Mouse (Mus musculus) MEL (cell line): ENCODE measurements around the gene Myo10. TPM values are rescaled to one million over a fixed set of nuclear protein-coding genes. Genes with fewer than 3 reads are reported as not detected.

Experiments
- DNase-seq: peaks from one replicate; pipeline ENCODE4 v3.0.0; 2011; ENCODE audit warnings: low read depth, low spot score
- H3K27ac ChIP-seq: 2 replicates; pipeline ENCODE4 v1.5.1; 2012; ENCODE audit warnings: low read depth, mild to moderate bottlenecking, control low read depth, low read length, moderate library complexity; ENCODE audit not compliant: control insufficient read depth
- H3K27me3 ChIP-seq, 2 experiments: fragments of 150-350 bp in 1 of 2; sonication (generic) in 1 of 2; 2 replicates each; pipeline ENCODE4 v1.6.1; 2012; ENCODE audit warnings: low read length in 2 of 2, mild to moderate bottlenecking in 2 of 2, improper control_type of control experiment in 1 of 2, moderate library complexity in 1 of 2; ENCODE audit not compliant: insufficient read depth in 2 of 2, control insufficient read depth in 1 of 2
- H3K36me3 ChIP-seq, 2 experiments: 2 replicates each; pipeline ENCODE4 v1.6.1; 2012 to 2014; ENCODE audit warnings: low read length in 2 of 2, improper control_type of control experiment in 1 of 2, inconsistent platforms in 1 of 2, mild to moderate bottlenecking in 1 of 2; ENCODE audit not compliant: insufficient read depth in 2 of 2, control insufficient read depth in 1 of 2
- H3K4me1 ChIP-seq, 2 experiments: fragments of 150-350 bp in 1 of 2; sonication (generic) in 1 of 2; 2 replicates each; pipeline ENCODE4 v1.6.1; 2012; ENCODE audit warnings: low read length in 2 of 2, improper control_type of control experiment in 1 of 2, mild to moderate bottlenecking in 1 of 2; ENCODE audit not compliant: insufficient read depth in 2 of 2, control insufficient read depth in 1 of 2
- H3K4me3 ChIP-seq, 2 experiments: fragments of 150-350 bp in 1 of 2; sonication (generic) in 1 of 2; 2 replicates each; pipeline ENCODE4 v1.5.1; 2012; ENCODE audit warnings: low read depth in 2 of 2, low read length in 2 of 2, mild to moderate bottlenecking in 2 of 2, moderate library complexity in 2 of 2, control low read depth in 1 of 2, improper control_type of control experiment in 1 of 2; ENCODE audit not compliant: control insufficient read depth in 1 of 2, insufficient read depth in 1 of 2
- H3K79me2 ChIP-seq: 2 replicates; pipeline ENCODE4 v1.6.1; 2012; ENCODE audit warnings: mild to moderate bottlenecking, low read length, moderate library complexity; ENCODE audit not compliant: control insufficient read depth, poor library complexity, insufficient read depth
- H3K9ac ChIP-seq: 2 replicates; pipeline ENCODE4 v1.6.1; 2012; ENCODE audit warnings: low read depth, mild to moderate bottlenecking, control low read depth, low read length, moderate library complexity; ENCODE audit not compliant: control insufficient read depth, poor library complexity, severe bottlenecking
- H3K9me3 ChIP-seq: fragments of 150-350 bp; sonication (generic); replicated peaks from 2 replicates; pipeline ENCODE4 v1.6.1; 2012; ENCODE audit warnings: mild to moderate bottlenecking, low read length, improper control_type of control experiment, moderate library complexity; ENCODE audit not compliant: insufficient read depth
- BHLHE40 ChIP-seq: IDR thresholded peaks from 2 replicates; pipeline ENCODE4 v1.6.1; 2012; ENCODE audit warnings: low read depth, mild to moderate bottlenecking, inconsistent platforms, low read length, improper control_type of control experiment, borderline replicate concordance
- E2F4 ChIP-seq: IDR thresholded peaks from 2 replicates; pipeline ENCODE4 v1.6.1; 2011; ENCODE audit warnings: low read depth, low read length, improper control_type of control experiment, borderline replicate concordance
- ELF1 ChIP-seq: IDR thresholded peaks from 2 replicates; pipeline ENCODE4 v1.6.1; 2014; ENCODE audit warnings: low read depth, mild to moderate bottlenecking, inconsistent platforms, low read length, improper control_type of control experiment, moderate library complexity
- EP300 ChIP-seq, 2 experiments: IDR thresholded peaks; 2 replicates each; pipeline ENCODE4 v1.6.1; 2011; ENCODE audit warnings: improper control_type of control experiment in 2 of 2, low read length in 2 of 2, low read depth in 1 of 2, mild to moderate bottlenecking in 1 of 2
- GATA1 ChIP-seq: IDR thresholded peaks from 2 replicates; pipeline ENCODE4 v1.6.1; 2011; ENCODE audit warnings: low read depth, low read length, improper control_type of control experiment
- MEF2A ChIP-seq: IDR thresholded peaks from 2 replicates; pipeline ENCODE4 v1.6.1; 2014; ENCODE audit warnings: low read depth, mild to moderate bottlenecking, inconsistent platforms, low read length, improper control_type of control experiment; ENCODE audit not compliant: poor library complexity, insufficient replicate concordance, severe bottlenecking; ENCODE audit errors: extremely low read depth
- MYB ChIP-seq: IDR thresholded peaks from 2 replicates; pipeline ENCODE4 v1.6.1; 2011; ENCODE audit warnings: mild to moderate bottlenecking, low read depth, low read length, improper control_type of control experiment
- NRF1 ChIP-seq: IDR thresholded peaks from 2 replicates; pipeline ENCODE4 v1.6.1; 2014; ENCODE audit warnings: low read depth, mild to moderate bottlenecking, inconsistent platforms, low read length, improper control_type of control experiment, moderate library complexity; ENCODE audit not compliant: poor library complexity, insufficient read depth, severe bottlenecking
- POLR2A ChIP-seq, 2 experiments: IDR thresholded peaks; 2 replicates each; pipeline ENCODE4 v1.6.1; 2011 to 2012; ENCODE audit warnings: low read length in 2 of 2, mild to moderate bottlenecking in 2 of 2, control low read depth in 1 of 2, improper control_type of control experiment in 1 of 2, low read depth in 1 of 2, moderate library complexity in 1 of 2; ENCODE audit not compliant: control insufficient read depth in 1 of 2, insufficient read depth in 1 of 2, poor library complexity in 1 of 2
- RAD21 ChIP-seq: IDR thresholded peaks from 2 replicates; pipeline ENCODE4 v1.6.1; 2011; ENCODE audit warnings: mild to moderate bottlenecking, low read depth, low read length, improper control_type of control experiment
- SMC3 ChIP-seq: IDR thresholded peaks from 2 replicates; pipeline ENCODE4 v1.6.1; 2011; ENCODE audit warnings: low read depth, low read length, improper control_type of control experiment
- TAL1 ChIP-seq: IDR thresholded peaks from 2 replicates; pipeline ENCODE4 v1.6.1; 2012; ENCODE audit warnings: mild to moderate bottlenecking, inconsistent platforms, low read length, moderate library complexity, mixed read lengths
- TCF12 ChIP-seq: IDR thresholded peaks from 2 replicates; pipeline ENCODE4 v1.6.1; 2014; ENCODE audit warnings: low read depth, mild to moderate bottlenecking, inconsistent platforms, low read length, improper control_type of control experiment, moderate library complexity
- UBTF ChIP-seq: IDR thresholded peaks from 2 replicates; pipeline ENCODE4 v1.6.1; 2012; ENCODE audit warnings: low read depth, mild to moderate bottlenecking, inconsistent platforms, low read length, improper control_type of control experiment, moderate library complexity, borderline replicate concordance; ENCODE audit not compliant: insufficient read depth
- USF1 ChIP-seq: IDR thresholded peaks from 2 replicates; pipeline ENCODE4 v1.6.1; 2014; ENCODE audit warnings: low read depth, mild to moderate bottlenecking, inconsistent platforms, low read length, improper control_type of control experiment, moderate library complexity
- USF2 ChIP-seq, 2 experiments: IDR thresholded peaks; 2 replicates each; pipeline ENCODE4 v1.6.1; 2011 to 2012; ENCODE audit warnings: improper control_type of control experiment in 2 of 2, low read length in 2 of 2, borderline replicate concordance in 1 of 2, inconsistent platforms in 1 of 2, low read depth in 1 of 2, mild to moderate bottlenecking in 1 of 2; ENCODE audit not compliant: insufficient read depth in 1 of 2
- ZC3H11A ChIP-seq: IDR thresholded peaks from 2 replicates; pipeline ENCODE4 v1.6.1; 2012; ENCODE audit warnings: low read depth, mild to moderate bottlenecking, inconsistent platforms, low read length, improper control_type of control experiment
- ZKSCAN1 ChIP-seq: IDR thresholded peaks from 2 replicates; pipeline ENCODE4 v1.6.1; 2012; ENCODE audit warnings: low read depth, mild to moderate bottlenecking, inconsistent platforms, low read length, improper control_type of control experiment, moderate library complexity
- ZNF384 ChIP-seq: IDR thresholded peaks from 2 replicates; pipeline ENCODE4 v1.6.1; 2012; ENCODE audit warnings: low read depth, mild to moderate bottlenecking, inconsistent platforms, low read length, improper control_type of control experiment
- polyA plus RNA-seq, 2 experiments: library from polyadenylated mRNA; stranded (reverse) in 1 of 2; unstranded in 1 of 2; fragments of >175 nt in 1 of 2; fragments of >200 nt in 1 of 2; gene quantifications; 2 replicates each; pipeline versions ENCODE4 v1.2.1 to v1.2.4; 2012; ENCODE audit warnings: low replicate concordance in 2 of 2, low read depth in 1 of 2; ENCODE audit not compliant: insufficient read length in 2 of 2, insufficient read depth in 1 of 2, missing spikeins in 1 of 2
- total RNA-seq: library from RNA; depleted of rRNA; stranded (reverse); fragments of 300-350 nt; gene quantifications from 2 replicates; pipeline ENCODE4 v1.2.3, GENCODE M21; 2012

The Myo10 gene
- total and polyA plus RNA-seq, 3 experiments: 0.01 TPM; not detected in 2

- H3K9me3 ChIP-seq: no peaks in the 10 kb centered on the region
- H3K27ac ChIP-seq: no peak overlapping the region
- no peak for TF ChIP-seq TAL1
- TF ChIP-seq RAD21: no peak
- TF ChIP-seq EP300 (IDR thresholded peaks at IDR 0.05; ENCODE audit: low read depth in 1 of 2, low read length in 2 of 2): no peak
- no peak for TF ChIP-seq MEF2A
- TF ChIP-seq ZC3H11A: no peak
- TF ChIP-seq ZKSCAN1: no peak
- TF ChIP-seq UBTF: no peak
- no peak for TF ChIP-seq NRF1
- no peak for TF ChIP-seq E2F4
- no peak for TF ChIP-seq ZNF384
- no peak for TF ChIP-seq MYB
- no peak for TF ChIP-seq TCF12
- DNase-seq: no peak
- no peaks in the 10 kb centered on the region for H3K79me2 ChIP-seq
- no peaks in the 10 kb centered on the region for H3K4me1 ChIP-seq
- no peaks in the 10 kb centered on the region for H3K27me3 ChIP-seq
- H3K4me3 ChIP-seq: no peak overlapping the region
- no peaks in the 10 kb centered on the region for H3K36me3 ChIP-seq
- H3K9ac ChIP-seq: no peak overlapping the region
Measured at GRCm38 (mm10) chr15:25723281-25724113, 101.2 kb downstream of the Myo10 start.

- Histone ChIP-seq H3K9me3 (no peaks in the 10 kb centered on the region), H3K27ac (no peak overlapping the region), H3K9ac (no peak overlapping the region), H3K4me3 (no peak overlapping the region), H3K27me3 (no peaks in the 10 kb centered on the region), H3K36me3 (no peaks in the 10 kb centered on the region), H3K79me2 (no peaks in the 10 kb centered on the region), H3K4me1 (no peaks in the 10 kb centered on the region)
- DNase-seq: no peak
- TF ChIP-seq SMC3 (no peak), NRF1 (no peak), USF1 (no peak), USF2 (IDR thresholded peaks at IDR 0.05; ENCODE audit: borderline replicate concordance in 1 of 2, insufficient read depth in 1 of 2, low read depth in 1 of 2, low read length in 2 of 2) (no peak), POLR2A (IDR thresholded peaks at IDR 0.05; ENCODE audit: control insufficient read depth in 1 of 2, insufficient read depth in 1 of 2, low read depth in 1 of 2, low read length in 2 of 2, poor library complexity in 1 of 2) (no peak), BHLHE40 (no peak), ELF1 (no peak), GATA1 (no peak)
Measured at GRCm38 (mm10) chr15:25724549-25724948, 102.2 kb downstream of the Myo10 start.
